ENCODE assay signal across 24 mouse cellular contexts in the genomic region with DNA sequence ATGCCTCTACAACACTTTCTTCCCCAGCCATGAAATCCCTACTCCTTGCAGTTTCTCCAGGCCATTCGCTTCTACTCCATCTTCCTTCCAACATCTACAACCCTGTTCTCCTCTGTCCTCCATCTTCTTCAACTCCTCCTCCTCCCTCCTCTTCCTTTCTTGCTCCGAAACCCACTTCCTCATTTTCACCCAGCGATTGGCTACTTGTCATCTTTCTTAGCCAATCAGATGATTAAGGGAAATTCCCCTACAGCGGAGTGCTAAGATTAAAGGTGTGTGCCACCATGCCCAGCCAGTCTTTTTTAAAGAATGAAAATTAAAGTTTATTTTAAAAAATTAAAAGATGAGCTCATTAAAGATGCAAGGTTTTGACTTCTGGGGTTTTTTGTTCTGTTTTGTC. TPM values are rescaled to one million over a fixed set of nuclear protein-coding genes. Genes with fewer than 3 reads are reported as not detected.
DNase-seq lines count a peak whose midpoint lies in the region; ATAC-seq and TF ChIP-seq lines count a peak whose summit lies in the region.
"Had no signal": no experiment of that assay in that cellular context is flagged by ENCODE, and none has a peak within 500 bp of the region (broad histone marks: within the 10 kb centered on the region; RNA-seq: fewer than 3 reads in every experiment).

No protein-coding gene starts in this region.

- no peak for ATAC-seq in midbrain, embryonic 11.5 days (ENCODE audit: low FRiP score)
- no peak for ATAC-seq in midbrain, embryonic 16.5 days
- peak; percentile 37; the same call in 1 of the 2 replicates for ATAC-seq in granulocyte monocyte progenitor cell, adult 5-6 weeks (replicated peaks; ENCODE audit: poor library complexity, severe bottlenecking)
- 0 out of 2 replicates have a peak, but pooled peaks have one; percentile 20 for ATAC-seq in megakaryocyte progenitor cell, adult 5-6 weeks (replicated peaks; ENCODE audit: poor library complexity)
- no peak for ATAC-seq in hindbrain, embryonic 14.5 days (ENCODE audit: low FRiP score)
- ATAC-seq: activated CD4-positive, CD25-positive, alpha-beta regulatory T cell, adult 4 months; forebrain, embryonic 13.5 days; forebrain, embryonic 15.5 days; forebrain, postnatal 0 days had no signal

- H3K27ac ChIP-seq in midbrain, embryonic 11.5 days (ENCODE audit: low read depth, low read length) = no peak overlapping the region
- H3K27ac ChIP-seq in midbrain, embryonic 16.5 days (ENCODE audit: low read length) = no peak overlapping the region
- H3K27ac ChIP-seq in MEL (ENCODE audit: control insufficient read depth, low read depth, low read length) = no peak overlapping the region
- H3K27ac ChIP-seq in hindbrain, embryonic 14.5 days = no peak overlapping the region
- H3K27ac ChIP-seq: embryonic facial prominence, embryonic 13.5 days; embryonic facial prominence, embryonic 15.5 days; forebrain, embryonic 13.5 days; forebrain, embryonic 15.5 days had no signal

- H3K9ac ChIP-seq in midbrain, embryonic 11.5 days (ENCODE audit: low read length) = no peak overlapping the region
- H3K9ac ChIP-seq in midbrain, embryonic 16.5 days (ENCODE audit: low read depth, low read length) = no peak overlapping the region
- no peak overlapping the region for H3K9ac ChIP-seq in MEL (ENCODE audit: control insufficient read depth, low read depth, low read length, poor library complexity, severe bottlenecking)
- H3K9ac ChIP-seq in hindbrain, embryonic 14.5 days = no peak overlapping the region
- H3K9ac ChIP-seq: embryonic facial prominence, embryonic 13.5 days; embryonic facial prominence, embryonic 15.5 days; forebrain, embryonic 13.5 days; forebrain, embryonic 15.5 days; forebrain, postnatal 0 days had no signal

- H3K79me2 ChIP-seq in MEL (ENCODE audit: control insufficient read depth, insufficient read depth, low read length, poor library complexity) = no peaks in the 10 kb centered on the region

- no peaks in the 10 kb centered on the region for H3K4me1 ChIP-seq in midbrain, embryonic 11.5 days (ENCODE audit: control insufficient read depth, insufficient read depth, low read length)
- no peaks in the 10 kb centered on the region for H3K4me1 ChIP-seq in midbrain, embryonic 16.5 days (ENCODE audit: control insufficient read depth, insufficient read depth, low read length)
- peaks cover 0 to 3% of the 10 kb centered on the region in 2 experiments; a peak in 1 of 4 replicates for H3K4me1 ChIP-seq in MEL (ENCODE audit: control insufficient read depth in 1 of 2, insufficient read depth in 2 of 2, low read length in 2 of 2)
- no peaks in the 10 kb centered on the region for H3K4me1 ChIP-seq in hindbrain, embryonic 14.5 days (replicated peaks; ENCODE audit: control insufficient read depth, insufficient read depth, low read length)
- H3K4me1 ChIP-seq: embryonic facial prominence, embryonic 13.5 days; embryonic facial prominence, embryonic 15.5 days; forebrain, embryonic 13.5 days; forebrain, embryonic 15.5 days had no signal

- TF ChIP-seq RAD21 in MEL (IDR thresholded peaks at IDR 0.05; ENCODE audit: low read depth, low read length) = no peak

- no peaks in the 10 kb centered on the region for H3K27me3 ChIP-seq in midbrain, embryonic 11.5 days (ENCODE audit: control insufficient read depth, insufficient read depth, low read length)
- no peaks in the 10 kb centered on the region for H3K27me3 ChIP-seq in midbrain, embryonic 16.5 days (ENCODE audit: control insufficient read depth, insufficient read depth, low read depth, low read length)
- H3K27me3 ChIP-seq in MEL (ENCODE audit: control insufficient read depth in 1 of 2, insufficient read depth in 2 of 2, low read length in 2 of 2) = no peaks in the 10 kb centered on the region
- H3K27me3 ChIP-seq in hindbrain, embryonic 14.5 days (ENCODE audit: control insufficient read depth, insufficient read depth, low read length) = no peaks in the 10 kb centered on the region
- H3K27me3 ChIP-seq: embryonic facial prominence, embryonic 13.5 days; embryonic facial prominence, embryonic 15.5 days; forebrain, embryonic 13.5 days; forebrain, embryonic 15.5 days had no signal

- TF ChIP-seq POLR2A in MEL (IDR thresholded peaks at IDR 0.05; ENCODE audit: control insufficient read depth in 1 of 2, insufficient read depth in 1 of 2, low read depth in 1 of 2, low read length in 2 of 2, poor library complexity in 1 of 2) = no peak

- no peak overlapping the region for H3K4me2 ChIP-seq in midbrain, embryonic 11.5 days
- H3K4me2 ChIP-seq in midbrain, embryonic 16.5 days (ENCODE audit: low read length) = no peak overlapping the region
- no peak overlapping the region for H3K4me2 ChIP-seq in hindbrain, embryonic 14.5 days (replicated peaks)
- H3K4me2 ChIP-seq: embryonic facial prominence, embryonic 13.5 days; embryonic facial prominence, embryonic 15.5 days; forebrain, embryonic 13.5 days; forebrain, embryonic 15.5 days had no signal

- no peak overlapping the region for H3K4me3 ChIP-seq in midbrain, embryonic 11.5 days (ENCODE audit: low read depth, low read length)
- H3K4me3 ChIP-seq in midbrain, embryonic 16.5 days (ENCODE audit: low read depth, low read length) = no peak overlapping the region
- no peak overlapping the region for H3K4me3 ChIP-seq in MEL (ENCODE audit: control insufficient read depth in 1 of 2, insufficient read depth in 1 of 2, low read depth in 2 of 2, low read length in 2 of 2)
- no peak overlapping the region for H3K4me3 ChIP-seq in hindbrain, embryonic 14.5 days (replicated peaks; ENCODE audit: low read length)
- H3K4me3 ChIP-seq: embryonic facial prominence, embryonic 13.5 days; embryonic facial prominence, embryonic 15.5 days; erythroblast, embryonic 14.5 days; forebrain, embryonic 13.5 days; forebrain, embryonic 15.5 days had no signal

- DNase-seq in midbrain, embryonic 11.5 days (ENCODE audit: low spot score, missing footprints) = peak; percentile 60
- DNase-seq in MEL (ENCODE audit: low read depth, low spot score) = peak; percentile 58
- DNase-seq in layer of hippocampus, adult 18-20 months (ENCODE audit: low spot score in 2 of 2) = no peak
- DNase-seq in hindbrain, embryonic 14.5 days (ENCODE audit: low spot score) = no peak
- no peak for DNase-seq in layer of hippocampus, postnatal 14 days (ENCODE audit: low spot score in 2 of 2)
- DNase-seq: adrenal gland, adult 8-10 months; adrenal gland, postnatal 14 days; adrenal gland, postnatal 36 days; cerebellum, adult 11-12 months; cerebellum, adult 2 months; cerebellum, adult 9-10 months; cerebellum, postnatal 10 days; cerebellum, postnatal 25 days; forebrain, postnatal 0 days had no signal

- TF ChIP-seq CTCF in MEL (IDR thresholded peaks at IDR 0.05 in 2 of 3, conservative IDR thresholded peaks at IDR 0.05 in 1 of 3; ENCODE audit: control insufficient read depth in 1 of 3, insufficient read depth in 1 of 3, low read depth in 2 of 3, low read length in 3 of 3, poor library complexity in 1 of 3, severe bottlenecking in 1 of 3) = no peak

- no peaks in the 10 kb centered on the region for H3K9me3 ChIP-seq in midbrain, embryonic 11.5 days (ENCODE audit: control insufficient read depth, low read length)
- no peaks in the 10 kb centered on the region for H3K9me3 ChIP-seq in midbrain, embryonic 16.5 days (replicated peaks; ENCODE audit: control insufficient read depth, low read length, poor library complexity, severe bottlenecking)
- H3K9me3 ChIP-seq in MEL (replicated peaks; ENCODE audit: insufficient read depth, low read length) = no peaks in the 10 kb centered on the region
- no peaks in the 10 kb centered on the region for H3K9me3 ChIP-seq in hindbrain, embryonic 14.5 days (ENCODE audit: control insufficient read depth, low read length)
- H3K9me3 ChIP-seq: embryonic facial prominence, embryonic 13.5 days; embryonic facial prominence, embryonic 15.5 days; forebrain, embryonic 13.5 days; forebrain, embryonic 15.5 days; G1E had no signal

- no peaks in the 10 kb centered on the region for H3K36me3 ChIP-seq in midbrain, embryonic 11.5 days (ENCODE audit: control insufficient read depth, insufficient read depth, low read length)
- no peaks in the 10 kb centered on the region for H3K36me3 ChIP-seq in midbrain, embryonic 16.5 days (ENCODE audit: control insufficient read depth, insufficient read depth, low read length)
- H3K36me3 ChIP-seq in MEL (ENCODE audit: control insufficient read depth in 1 of 2, insufficient read depth in 2 of 2, low read length in 2 of 2) = no peaks in the 10 kb centered on the region
- no peaks in the 10 kb centered on the region for H3K36me3 ChIP-seq in hindbrain, embryonic 14.5 days (replicated peaks; ENCODE audit: control insufficient read depth, insufficient read depth)
- H3K36me3 ChIP-seq: embryonic facial prominence, embryonic 13.5 days; embryonic facial prominence, embryonic 15.5 days; forebrain, embryonic 15.5 days; G1E had no signal

- 94% methylated on average over 4 of the region's 4 CpGs for WGBS in midbrain, embryonic 11.5 days
- 96% methylated on average over 4 of the region's 4 CpGs for WGBS in midbrain, embryonic 16.5 days
- 93% methylated on average over 4 of the region's 4 CpGs for WGBS in hindbrain, embryonic 14.5 days

- TF ChIP-seq EP300 in MEL (IDR thresholded peaks at IDR 0.05; ENCODE audit: low read depth in 1 of 2, low read length in 2 of 2) = no peak

RNA-seq across cellular contexts. Expression of gene Fam161a, which starts 10.6 kb away (rescaled TPM):
- polyA plus RNA-seq in midbrain, embryonic 11.5 days (2014; fragmentation: Nextera tagmentation; extraction: Ambion mirVana) = 3.8 and 4.0 TPM in 2 replicates
- 5.4 and 6.7 TPM in 2 replicates for polyA plus RNA-seq in midbrain, embryonic 16.5 days (2015; fragmentation: Nextera tagmentation; extraction: Ambion mirVana)
- 0.27 and 0.65 TPM in 2 replicates for total RNA-seq in MEL (2012; rRNA removed)
- 1 to 10 TPM in 1 of 2 experiments, not detected in 1; 1.0 TPM for polyA plus RNA-seq in MEL (2012; ENCODE audit: insufficient read depth in 1 of 2, insufficient read length in 2 of 2, low read depth in 1 of 2, low replicate concordance in 2 of 2, missing spikeins in 1 of 2)
- 2.4 and 3.6 TPM in 2 replicates for total RNA-seq in granulocyte monocyte progenitor cell, adult 5-6 weeks (2014; fragmentation: Nextera tagmentation)
- total RNA-seq in granulocyte monocyte progenitor cell, adult 5-6 weeks (2017) = 1.3 and 1.7 TPM in 2 replicates
- 0.62 and 1.1 TPM in 2 replicates for total RNA-seq in megakaryocyte progenitor cell, adult 5-6 weeks (2015)
- 0.71 and 0.81 TPM in 2 replicates for total RNA-seq in megakaryocyte progenitor cell, adult 5-6 weeks (2017)
- 1 to 10 TPM; 3.2 to 4.2 TPM for total RNA-seq in layer of hippocampus, adult 18-20 months (2021)
- 5.7 and 9.0 TPM in 2 replicates for polyA plus RNA-seq in hindbrain, embryonic 14.5 days (2014; fragmentation: Nextera tagmentation; extraction: Ambion mirVana)
- total RNA-seq in layer of hippocampus, postnatal 14 days (2021) = 1 to 10 TPM; 3.8 to 6.9 TPM

RNA-seq across cellular contexts. Expression of gene Cct4, which starts 27.6 kb away (rescaled TPM):
- polyA plus RNA-seq in midbrain, embryonic 11.5 days (2014; fragmentation: Nextera tagmentation; extraction: Ambion mirVana) = 448 and 476 TPM in 2 replicates
- 276 and 291 TPM in 2 replicates for polyA plus RNA-seq in midbrain, embryonic 16.5 days (2015; fragmentation: Nextera tagmentation; extraction: Ambion mirVana)
- total RNA-seq in MEL (2012; rRNA removed) = 552 and 588 TPM in 2 replicates
- polyA plus RNA-seq in MEL (2012; ENCODE audit: insufficient read depth in 1 of 2, insufficient read length in 2 of 2, low read depth in 1 of 2, low replicate concordance in 2 of 2, missing spikeins in 1 of 2) = 100 to 1,000 TPM; 387 to 567 TPM
- 190 and 205 TPM in 2 replicates for total RNA-seq in granulocyte monocyte progenitor cell, adult 5-6 weeks (2014; fragmentation: Nextera tagmentation)
- total RNA-seq in granulocyte monocyte progenitor cell, adult 5-6 weeks (2017) = 260 and 305 TPM in 2 replicates
- 346 and 370 TPM in 2 replicates for total RNA-seq in megakaryocyte progenitor cell, adult 5-6 weeks (2015)
- 218 and 319 TPM in 2 replicates for total RNA-seq in megakaryocyte progenitor cell, adult 5-6 weeks (2017)
- total RNA-seq in layer of hippocampus, adult 18-20 months (2021) = 100 to 1,000 TPM; 115 to 123 TPM
- 317 and 326 TPM in 2 replicates for polyA plus RNA-seq in hindbrain, embryonic 14.5 days (2014; fragmentation: Nextera tagmentation; extraction: Ambion mirVana)
- total RNA-seq in layer of hippocampus, postnatal 14 days (2021) = 100 to 1,000 TPM; 101 to 103 TPM

RNA-seq across cellular contexts. Expression of gene Commd1, which starts 35.8 kb away (rescaled TPM):
- 432 and 437 TPM in 2 replicates for polyA plus RNA-seq in midbrain, embryonic 11.5 days (2014; fragmentation: Nextera tagmentation; extraction: Ambion mirVana)
- polyA plus RNA-seq in midbrain, embryonic 16.5 days (2015; fragmentation: Nextera tagmentation; extraction: Ambion mirVana) = 248 and 268 TPM in 2 replicates
- 113 and 128 TPM in 2 replicates for total RNA-seq in MEL (2012; rRNA removed)
- polyA plus RNA-seq in MEL (2012; ENCODE audit: insufficient read depth in 1 of 2, insufficient read length in 2 of 2, low read depth in 1 of 2, low replicate concordance in 2 of 2, missing spikeins in 1 of 2) = 100 to 1,000 TPM in 1 of 2 experiments, not detected in 1; 102 TPM
- total RNA-seq in granulocyte monocyte progenitor cell, adult 5-6 weeks (2014; fragmentation: Nextera tagmentation) = 95.6 and 97.6 TPM in 2 replicates
- total RNA-seq in granulocyte monocyte progenitor cell, adult 5-6 weeks (2017) = 119 and 143 TPM in 2 replicates
- total RNA-seq in megakaryocyte progenitor cell, adult 5-6 weeks (2015) = 141 and 159 TPM in 2 replicates
- 89.6 and 105 TPM in 2 replicates for total RNA-seq in megakaryocyte progenitor cell, adult 5-6 weeks (2017)
- total RNA-seq in layer of hippocampus, adult 18-20 months (2021) = 10 to 100 TPM; 58.4 to 63.7 TPM
- polyA plus RNA-seq in hindbrain, embryonic 14.5 days (2014; fragmentation: Nextera tagmentation; extraction: Ambion mirVana) = 247 and 282 TPM in 2 replicates
- total RNA-seq in layer of hippocampus, postnatal 14 days (2021) = 10 to 100 TPM; 54.8 to 61.3 TPM

RNA-seq across cellular contexts. Expression of gene Gm28048, which starts 36.1 kb away (rescaled TPM):
- polyA plus RNA-seq in midbrain, embryonic 11.5 days (2014; fragmentation: Nextera tagmentation; extraction: Ambion mirVana) = 5.2 and 5.6 TPM in 2 replicates
- 2.9 and 5.7 TPM in 2 replicates for polyA plus RNA-seq in midbrain, embryonic 16.5 days (2015; fragmentation: Nextera tagmentation; extraction: Ambion mirVana)
- total RNA-seq in MEL (2012; rRNA removed) = 11.8 and 15.0 TPM in 2 replicates
- 1 to 10 TPM in 1 of 2 experiments, not detected in 1; 8.6 TPM for polyA plus RNA-seq in MEL (2012; ENCODE audit: insufficient read depth in 1 of 2, insufficient read length in 2 of 2, low read depth in 1 of 2, low replicate concordance in 2 of 2, missing spikeins in 1 of 2)
- total RNA-seq in granulocyte monocyte progenitor cell, adult 5-6 weeks (2014; fragmentation: Nextera tagmentation) = 70.6 and 93.5 TPM in 2 replicates
- total RNA-seq in granulocyte monocyte progenitor cell, adult 5-6 weeks (2017) = 48.6 and 74.5 TPM in 2 replicates
- 77.6 and 83.1 TPM in 2 replicates for total RNA-seq in megakaryocyte progenitor cell, adult 5-6 weeks (2015)
- 52.7 and 59.5 TPM in 2 replicates for total RNA-seq in megakaryocyte progenitor cell, adult 5-6 weeks (2017)
- total RNA-seq in layer of hippocampus, adult 18-20 months (2021) = 1 to 10 TPM; 8.6 to 9.3 TPM
- 3.2 and 4.3 TPM in 2 replicates for polyA plus RNA-seq in hindbrain, embryonic 14.5 days (2014; fragmentation: Nextera tagmentation; extraction: Ambion mirVana)
- 1 to 10 TPM; 8.5 to 9.1 TPM for total RNA-seq in layer of hippocampus, postnatal 14 days (2021)
- polyA plus RNA-seq: erythroblast, embryonic 14.5 days; G1E had no signal

RNA-seq across cellular contexts. Expression of gene Zrsr1, which starts 46.1 kb away (rescaled TPM):
- 4.3 and 5.3 TPM in 2 replicates for polyA plus RNA-seq in midbrain, embryonic 11.5 days (2014; fragmentation: Nextera tagmentation; extraction: Ambion mirVana)
- polyA plus RNA-seq in midbrain, embryonic 16.5 days (2015; fragmentation: Nextera tagmentation; extraction: Ambion mirVana) = 6.1 and 7.1 TPM in 2 replicates
- total RNA-seq in MEL (2012; rRNA removed) = 10.4 and 11.3 TPM in 2 replicates
- polyA plus RNA-seq in MEL (2012; ENCODE audit: insufficient read depth in 1 of 2, insufficient read length in 2 of 2, low read depth in 1 of 2, low replicate concordance in 2 of 2, missing spikeins in 1 of 2) = 10 to 100 TPM in 1 of 2 experiments, not detected in 1; 15.8 TPM
- total RNA-seq in granulocyte monocyte progenitor cell, adult 5-6 weeks (2014; fragmentation: Nextera tagmentation) = 3.2 and 4.1 TPM in 2 replicates
- 4.5 and 9.3 TPM in 2 replicates for total RNA-seq in granulocyte monocyte progenitor cell, adult 5-6 weeks (2017)
- total RNA-seq in megakaryocyte progenitor cell, adult 5-6 weeks (2015) = 4.0 and 7.0 TPM in 2 replicates
- total RNA-seq in megakaryocyte progenitor cell, adult 5-6 weeks (2017) = 10.3 and 11.2 TPM in 2 replicates
- total RNA-seq in layer of hippocampus, adult 18-20 months (2021) = 10 to 100 TPM; 71.3 to 72.3 TPM
- polyA plus RNA-seq in hindbrain, embryonic 14.5 days (2014; fragmentation: Nextera tagmentation; extraction: Ambion mirVana) = 8.2 and 8.5 TPM in 2 replicates
- total RNA-seq in layer of hippocampus, postnatal 14 days (2021) = 10 to 100 TPM; 50.8 to 57.3 TPM

Comparison
In these comparisons a context has a peak if more than half of its experiments do, and no peak if none do; other contexts are left out.
1. ATAC-seq: peak in granulocyte monocyte progenitor cell, adult 5-6 weeks (single experiment) and megakaryocyte progenitor cell, adult 5-6 weeks (single experiment); none in midbrain, embryonic 11.5 days (single experiment), midbrain, embryonic 16.5 days (single experiment) and hindbrain, embryonic 14.5 days (single experiment).
2. DNase-seq: peak in midbrain, embryonic 11.5 days (single experiment) and MEL (single experiment); none in layer of hippocampus, adult 18-20 months (0 of 2), hindbrain, embryonic 14.5 days (single experiment) and layer of hippocampus, postnatal 14 days (0 of 2).